Mouse (Mus musculus) testis, adult 2 months (tissue): ENCODE results near the gene Gm42715.

Source experiments
- CTCF ChIP-seq: fragments of 200-500 bp; IDR thresholded peaks from 2 replicates; pipeline ENCODE4 v1.5.1; 2012; ENCODE audit warnings: low read depth, mild to moderate bottlenecking, inconsistent platforms, low read length, moderate library complexity; ENCODE audit not compliant: control insufficient read depth, insufficient read depth, insufficient replicate concordance
- POLR2A ChIP-seq: fragments of 200-500 bp; IDR thresholded peaks from 2 replicates; pipeline ENCODE4 v1.6.1; 2012; ENCODE audit warnings: low read depth, mild to moderate bottlenecking, inconsistent platforms, low read length, moderate library complexity; ENCODE audit not compliant: control insufficient read depth

- TF ChIP-seq CTCF (no peak), POLR2A (no peak)
These were observed 70.3 kb downstream of the Gm42715 start for GRCm38 (mm10) chr7:127589637-127590036.
